Mouse (Mus musculus) testis, adult 2 months (tissue): ENCODE data around the gene Triobp.

Source experiments
- CTCF ChIP-seq: fragments of 200-500 bp; IDR thresholded peaks from 2 replicates; pipeline ENCODE4 v1.5.1; 2012; ENCODE audit warnings: low read depth, mild to moderate bottlenecking, inconsistent platforms, low read length, moderate library complexity; ENCODE audit not compliant: control insufficient read depth, insufficient read depth, insufficient replicate concordance
- POLR2A ChIP-seq: fragments of 200-500 bp; IDR thresholded peaks from 2 replicates; pipeline ENCODE4 v1.6.1; 2012; ENCODE audit warnings: low read depth, mild to moderate bottlenecking, inconsistent platforms, low read length, moderate library complexity; ENCODE audit not compliant: control insufficient read depth

DNA sequence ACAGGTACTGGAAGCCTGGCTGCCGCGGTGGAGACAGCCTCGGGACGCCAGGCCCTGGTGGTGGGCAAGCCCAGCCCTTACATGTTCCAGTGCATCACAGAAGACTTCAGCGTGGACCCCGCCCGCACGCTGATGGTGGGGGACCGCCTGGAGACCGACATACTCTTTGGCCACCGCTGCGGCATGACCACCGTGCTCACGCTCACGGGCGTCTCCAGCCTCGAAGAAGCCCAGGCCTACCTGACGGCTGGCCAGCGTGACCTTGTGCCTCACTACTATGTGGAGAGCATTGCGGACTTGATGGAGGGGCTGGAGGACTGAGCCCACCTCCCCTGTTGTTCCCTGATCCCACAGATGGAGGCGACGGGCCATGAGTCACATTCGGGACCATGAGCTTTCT is 29.4 kb upstream of the Triobp start:
- TF ChIP-seq POLR2A = no peak
- no peak for TF ChIP-seq CTCF
